Mouse (Mus musculus): ENCODE data around the gene 1700010B08Rik. TPM values are rescaled to one million over a fixed set of nuclear protein-coding genes. Genes with fewer than 3 reads are reported as not detected.

1700010B08Rik gene
- total RNA-seq, 2 experiments from 2014 or later, result not detected

DNA sequence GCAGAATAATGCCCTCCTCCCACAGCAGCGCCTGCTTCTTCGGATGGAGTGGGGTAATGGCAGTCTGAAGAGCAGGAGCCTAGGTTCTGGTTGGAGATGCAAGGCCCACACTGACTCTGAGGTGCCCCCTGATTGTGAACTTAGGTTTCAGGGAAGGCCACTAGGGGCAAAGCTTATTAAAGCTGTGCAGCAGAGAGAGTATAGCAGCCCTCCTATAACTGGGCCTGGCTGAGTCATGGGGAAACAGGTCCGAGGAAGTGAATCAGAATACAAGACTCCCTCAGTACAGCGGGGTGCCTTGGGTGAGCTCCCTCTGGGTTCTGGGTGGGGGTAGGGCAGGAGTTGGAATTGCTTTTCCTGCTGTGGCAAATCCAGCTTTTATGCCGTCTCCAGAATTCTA is 51.4 kb downstream of the 1700010B08Rik start:
- DNase-seq, result no peak

Small RNA genes lying within 50 kb of the gene (microRNA-seq; reads per million reads assigned to microRNA genes)
- 0 reads per million in 2 experiments for gene Mir6340

Other genes with a start within 250 kb of the 1700010B08Rik start
- not detected for gene 1700021F07Rik, start 196.8 kb upstream of the 1700010B08Rik start, total RNA-seq (2021)
- not detected for gene Ankrd60, start 141.1 kb upstream of the 1700010B08Rik start, total RNA-seq (2021)
- gene Rab22a, start 59.7 kb upstream of the 1700010B08Rik start, total RNA-seq (2021), result 10 to 100 TPM; 24.2 to 26.4 TPM
- gene Vapb, start 18.1 kb downstream of the 1700010B08Rik start, total RNA-seq (2021), result 100 to 1,000 TPM; 150 to 160 TPM

Measured in gastrocnemius, postnatal 10 days (tissue).